Mouse (Mus musculus) activated CD4-positive, CD25-positive, alpha-beta regulatory T cell, adult 4 months (primary cell): Measurements from ENCODE around the gene Tdrd1. TPM values are rescaled to one million over a fixed set of nuclear protein-coding genes. Genes with fewer than 3 reads are reported as not detected.

ENCODE experiments used
- ATAC-seq: one replicate; pipeline ENCODE4 v1.8.0; 2017
- polyA plus RNA-seq, 2 experiments: library from polyadenylated mRNA; unstranded; fragments of 100-300 nt; shearing (Covaris generic); gene quantifications; one replicate each; pipeline ENCODE4 v1.2.1; 2017

Tdrd1 gene
- polyA plus RNA-seq, 2 experiments from 2014 or later, result not detected

DNA sequence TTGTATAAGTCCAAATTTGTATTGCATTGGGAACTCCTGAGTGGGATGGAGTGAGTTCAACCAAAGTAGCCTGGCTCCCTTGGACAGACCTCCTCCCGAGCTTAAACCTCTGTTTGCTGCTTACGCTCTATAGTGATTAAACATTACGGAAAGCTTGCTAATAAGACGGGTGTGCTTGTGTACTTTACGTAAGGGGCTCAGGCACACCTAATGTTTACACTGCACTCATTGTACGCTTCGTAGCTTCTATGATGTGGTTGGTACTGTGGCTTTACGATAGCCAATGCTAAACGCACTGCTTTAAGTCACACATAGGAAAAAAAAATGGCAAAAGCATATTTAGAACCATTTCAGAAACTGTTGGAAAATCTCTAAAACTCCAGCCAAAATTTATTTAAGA lies 3.3 kb downstream of the Tdrd1 start:
- no peak for ATAC-seq

DNA sequence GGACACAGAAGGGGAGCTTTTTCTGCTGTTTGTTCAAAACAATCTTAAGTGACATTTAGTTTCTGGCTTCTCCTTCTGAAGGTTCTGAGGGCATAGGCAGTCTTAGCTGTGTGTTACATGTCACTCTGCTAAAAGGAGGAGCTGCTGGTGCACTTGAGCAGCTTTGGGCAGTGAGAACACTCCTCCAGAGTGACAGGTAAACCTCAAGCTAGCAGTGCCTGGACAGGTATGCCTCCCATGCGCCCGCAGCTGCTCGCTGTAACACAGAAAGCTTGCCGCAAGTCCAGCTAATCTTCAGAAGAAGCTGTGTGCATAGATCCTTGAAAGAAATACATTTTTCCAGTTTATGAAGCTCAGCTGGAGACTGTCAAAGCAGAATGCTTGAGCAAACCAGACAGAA lies 4.2 kb downstream of the Tdrd1 start:
- ATAC-seq, result no peak

DNA sequence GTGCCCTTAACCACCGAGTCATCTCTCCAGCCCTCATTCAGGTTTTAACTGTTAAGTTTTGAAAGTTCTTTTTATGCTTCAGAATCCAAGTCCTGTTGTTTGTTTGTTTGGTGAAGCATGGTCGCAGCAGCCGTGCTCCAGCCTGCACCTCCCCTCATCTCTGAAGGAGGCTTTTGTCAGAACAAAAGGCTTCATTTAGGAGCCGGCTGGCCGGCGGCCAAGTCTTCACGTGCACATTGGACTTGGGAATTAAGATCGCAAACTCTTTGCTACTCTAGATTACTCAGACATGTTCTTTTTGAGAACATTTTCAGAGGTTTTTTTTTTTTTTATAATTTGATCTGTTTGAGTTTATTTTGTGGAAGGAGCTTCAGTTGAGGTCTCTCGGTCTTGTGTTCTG lies 9.3 kb downstream of the Tdrd1 start:
- no peak for ATAC-seq

DNA sequence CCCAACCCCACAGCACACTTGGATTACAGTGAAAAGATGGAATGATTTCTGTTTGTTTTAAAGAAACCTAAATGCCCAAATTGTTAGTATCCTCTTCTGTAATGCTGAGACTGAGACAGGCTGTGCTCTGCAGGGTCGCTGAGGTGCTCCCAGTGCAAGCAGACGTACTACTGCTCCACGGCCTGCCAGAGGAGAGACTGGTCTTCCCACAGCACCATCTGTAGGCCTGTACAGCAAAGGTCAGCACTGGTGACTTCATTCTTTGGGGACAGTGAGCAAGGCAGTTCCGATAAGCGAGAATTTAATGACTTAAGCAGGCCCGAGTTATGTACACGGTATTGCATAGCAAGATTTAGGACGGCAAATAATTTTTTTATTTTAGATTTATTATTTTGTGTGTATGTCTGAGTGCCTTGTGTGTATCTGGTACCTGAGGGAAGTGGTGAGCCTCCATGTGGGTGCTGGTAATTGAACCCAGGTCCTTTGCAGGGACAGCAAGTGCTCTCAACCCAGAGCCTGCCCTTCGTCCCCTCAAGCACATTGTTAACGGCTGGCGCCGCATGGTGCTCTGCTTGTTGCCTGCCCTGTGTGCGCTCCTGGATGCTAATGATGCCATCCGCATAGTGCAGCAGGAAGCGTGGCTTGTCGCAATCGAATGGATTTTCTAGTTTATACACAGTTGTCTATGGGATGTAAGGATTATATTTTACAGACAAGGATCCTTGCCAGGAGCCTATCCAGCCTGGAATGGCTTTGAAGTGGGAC lies 13.1 kb downstream of the Tdrd1 start:
- ATAC-seq, result no peak

DNA sequence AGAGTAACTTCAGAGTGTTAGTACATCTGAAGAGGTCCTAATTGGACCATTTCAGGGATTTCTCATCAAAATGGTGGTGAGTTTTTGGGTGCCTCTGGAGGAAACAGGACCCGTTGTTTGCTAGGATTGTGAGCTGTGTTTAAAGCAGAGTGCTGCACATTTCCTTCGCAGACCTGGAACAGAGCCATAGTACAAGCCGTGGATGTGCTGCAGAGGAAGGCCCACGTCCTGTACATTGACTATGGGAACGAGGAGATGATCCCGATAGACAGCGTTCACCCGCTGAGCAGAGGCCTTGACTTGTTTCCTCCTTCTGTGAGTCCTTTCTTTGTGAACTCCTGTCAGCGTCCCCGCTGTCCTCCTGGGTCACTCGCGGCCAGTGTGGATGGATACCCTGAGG lies 17.0 kb downstream of the Tdrd1 start:
- ATAC-seq, result no peak

DNA sequence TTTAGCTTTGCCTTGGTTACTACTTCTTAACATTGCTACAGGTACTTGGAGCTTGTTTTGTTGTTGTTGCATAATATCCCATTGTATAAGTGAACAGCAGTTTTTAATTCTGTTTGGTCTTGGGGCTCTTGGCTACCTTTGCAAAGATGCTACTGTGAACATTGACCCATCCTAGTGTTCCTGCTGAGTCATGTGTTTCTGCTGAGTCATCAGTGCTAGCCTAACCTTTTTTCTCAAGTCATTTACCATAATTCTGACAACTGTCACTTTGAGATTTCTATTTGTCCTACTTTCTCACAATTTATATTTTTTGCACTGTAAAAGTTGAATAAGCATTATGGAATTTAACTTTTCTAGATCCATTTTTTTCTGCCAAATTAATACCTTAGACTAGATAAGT lies 26.6 kb downstream of the Tdrd1 start:
- ATAC-seq, result no peak

DNA sequence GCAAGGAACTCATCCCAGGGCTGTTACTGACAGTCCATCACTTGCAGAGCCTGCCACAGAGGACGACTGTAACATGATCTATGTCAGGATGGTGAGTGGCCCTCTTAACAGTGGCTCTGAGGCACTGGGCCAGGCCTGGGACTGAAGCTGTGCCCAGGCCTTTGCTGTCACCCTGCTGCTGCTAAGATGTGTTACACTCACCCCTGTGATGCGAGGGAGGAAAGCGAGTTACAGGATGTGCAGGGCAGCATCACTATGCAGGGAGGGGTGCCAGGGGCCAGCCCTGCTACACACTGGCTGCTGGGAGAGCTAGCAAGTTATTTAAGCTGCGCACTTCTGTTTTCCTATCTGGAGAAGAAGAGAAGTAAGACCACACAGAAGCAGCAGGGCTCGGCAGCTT lies 30.4 kb downstream of the Tdrd1 start:
- no peak for ATAC-seq

DNA sequence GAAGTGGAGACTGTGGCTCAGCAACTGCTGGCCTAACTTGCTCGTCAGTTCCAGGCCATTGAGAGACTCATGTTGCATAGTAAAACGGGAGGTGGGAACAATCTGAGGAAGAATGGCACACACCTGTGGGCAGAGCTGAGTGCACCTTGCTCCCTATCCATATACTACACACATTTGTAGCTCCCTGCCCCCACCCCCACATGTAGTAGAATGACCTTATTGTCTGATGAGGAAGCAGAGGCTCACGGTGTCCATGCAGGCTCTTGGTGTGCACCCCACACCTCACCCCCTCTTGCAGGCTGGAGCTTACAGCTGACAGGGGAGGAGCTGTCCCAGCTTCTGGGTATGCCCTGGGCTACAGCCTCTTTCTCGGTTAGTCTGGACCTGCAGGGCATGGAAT lies 41.7 kb downstream of the Tdrd1 start:
- no peak for ATAC-seq

DNA sequence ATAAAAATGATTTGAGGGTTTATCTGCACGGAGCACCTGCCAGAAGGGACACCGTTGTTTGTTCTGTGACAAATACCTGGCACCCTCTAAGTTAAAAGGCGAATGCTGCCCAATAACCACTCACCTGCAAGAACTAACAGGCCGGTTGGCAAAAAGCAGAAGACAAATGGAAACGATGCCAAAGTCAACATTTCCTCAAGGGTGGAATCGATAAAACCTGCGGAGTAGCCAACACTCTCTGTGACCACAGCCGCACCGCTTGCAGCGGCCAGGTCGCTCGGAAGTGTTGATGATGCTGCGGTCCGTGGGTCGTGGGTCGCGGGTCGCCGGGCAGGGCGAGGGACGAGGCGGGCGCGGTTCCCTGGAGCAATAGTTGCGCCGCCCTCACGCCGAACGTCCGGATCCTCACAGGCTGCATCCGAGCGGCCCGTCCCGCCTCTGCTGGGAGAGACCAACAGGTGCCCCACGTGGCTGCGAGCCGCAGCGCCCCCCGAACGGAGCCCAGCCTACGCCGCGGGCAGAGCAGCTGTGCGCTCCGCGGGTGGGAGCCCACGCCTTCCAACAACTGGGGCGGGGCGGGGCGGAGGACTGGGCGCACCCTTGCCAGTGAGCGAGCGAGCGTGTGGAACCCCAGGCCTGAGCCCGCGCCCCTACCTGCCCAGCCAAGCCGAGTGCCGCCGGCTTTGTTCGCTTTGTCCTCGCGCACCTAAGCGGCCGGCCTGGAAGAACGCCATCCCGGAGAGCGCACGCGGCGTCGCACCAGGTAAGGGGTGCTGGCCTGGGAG lies 48.0 kb downstream of the Tdrd1 start, which contains the start of gene Vwa2:
Gene Vwa2 (plus strand): TSS at position 434 of the 785 bp plus-strand sequence.
- ATAC-seq, result no peak

DNA sequence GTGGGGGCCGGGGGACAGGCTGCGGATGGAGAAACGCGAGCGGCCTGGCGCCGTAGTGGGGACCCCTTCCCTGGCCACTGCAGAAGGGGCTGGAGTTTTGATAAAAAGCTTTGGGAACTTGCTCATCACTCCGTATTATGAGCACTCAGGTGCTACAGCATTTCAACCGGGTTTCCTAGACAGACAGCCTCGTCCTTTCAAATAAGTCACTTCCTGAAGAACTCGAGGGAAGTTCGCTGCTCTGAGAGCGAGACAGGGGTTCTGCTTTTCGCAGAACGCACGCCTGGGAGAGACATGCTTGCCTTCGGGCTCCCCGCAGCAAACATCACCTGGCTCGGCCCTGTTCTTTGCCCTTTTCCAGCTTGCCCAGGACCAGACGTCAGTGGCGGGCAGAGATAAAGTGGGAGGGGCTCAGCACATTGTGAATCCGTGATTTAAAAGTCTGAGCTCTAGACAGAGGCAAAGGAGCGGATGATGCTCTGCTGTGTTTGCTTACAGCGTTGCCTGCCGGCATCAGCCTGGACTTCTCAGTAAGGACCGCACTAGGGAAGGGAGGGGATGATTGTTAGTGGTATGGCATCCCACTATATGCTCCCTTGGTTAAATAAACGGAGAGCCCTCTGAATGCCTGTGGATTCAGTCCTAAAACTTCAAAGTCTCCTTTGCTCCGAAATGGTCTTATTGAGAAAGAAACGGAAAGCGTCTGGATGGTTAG lies 48.7 kb downstream of the Tdrd1 start:
- no peak for ATAC-seq

DNA sequence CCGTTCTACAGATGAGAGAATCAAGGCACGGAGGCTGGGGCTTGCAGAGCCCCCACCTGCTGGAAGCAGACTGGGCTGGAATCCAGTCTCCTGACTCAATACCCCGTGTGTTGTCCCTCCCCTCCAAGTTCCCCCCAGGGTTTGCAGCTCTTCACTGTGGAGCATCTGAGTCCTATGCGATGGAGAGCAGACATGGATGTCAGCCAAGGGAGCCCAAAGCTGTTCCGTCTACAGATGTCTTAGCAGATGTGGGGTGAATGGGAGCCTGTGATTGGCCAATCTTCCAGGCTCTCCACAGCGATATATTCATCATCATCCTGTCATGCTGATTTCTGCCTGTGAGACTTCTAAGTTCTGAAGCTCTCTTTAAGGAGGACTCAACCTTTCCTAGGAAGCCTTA lies 51.4 kb downstream of the Tdrd1 start:
- no peak for ATAC-seq

DNA sequence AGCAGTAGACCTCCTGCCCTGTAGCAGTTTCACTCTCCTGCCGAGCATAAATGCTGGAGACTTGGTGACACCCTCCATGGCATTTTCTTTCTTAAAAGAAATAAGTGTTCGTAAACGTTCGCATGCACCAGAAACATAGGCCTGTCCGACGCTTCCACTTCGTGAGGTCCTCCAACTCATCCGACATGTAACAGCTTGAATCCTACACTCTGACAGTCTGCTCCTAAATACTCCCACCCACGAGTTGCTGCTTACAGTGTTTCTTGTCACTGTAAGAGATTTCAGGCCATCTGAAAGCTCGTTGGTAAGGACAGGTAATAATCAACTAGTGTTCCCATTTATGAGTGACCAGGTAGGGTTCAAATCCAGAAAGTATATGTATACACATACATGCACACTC lies 61.9 kb downstream of the Tdrd1 start:
- ATAC-seq, result no peak

DNA sequence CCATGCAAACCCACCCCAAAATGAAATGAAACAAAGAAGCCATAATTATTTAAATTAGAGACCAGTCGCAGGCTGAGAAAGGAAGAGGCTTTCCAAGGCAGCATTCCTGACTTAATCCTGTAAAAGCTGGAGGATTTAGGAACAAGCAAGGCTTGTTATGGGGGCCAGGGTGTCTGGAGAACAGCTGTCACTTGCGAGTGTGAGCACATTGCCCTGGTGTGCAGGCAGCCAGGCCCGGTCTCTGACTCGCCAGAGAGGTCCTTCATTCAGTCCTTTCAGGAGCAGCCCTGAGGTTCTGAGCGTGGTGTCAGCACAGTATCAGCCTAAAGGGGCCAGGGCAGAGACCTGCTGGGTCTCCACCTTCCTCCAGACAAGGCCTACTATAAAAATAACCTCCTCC lies 62.6 kb downstream of the Tdrd1 start:
- ATAC-seq, result no peak

DNA sequence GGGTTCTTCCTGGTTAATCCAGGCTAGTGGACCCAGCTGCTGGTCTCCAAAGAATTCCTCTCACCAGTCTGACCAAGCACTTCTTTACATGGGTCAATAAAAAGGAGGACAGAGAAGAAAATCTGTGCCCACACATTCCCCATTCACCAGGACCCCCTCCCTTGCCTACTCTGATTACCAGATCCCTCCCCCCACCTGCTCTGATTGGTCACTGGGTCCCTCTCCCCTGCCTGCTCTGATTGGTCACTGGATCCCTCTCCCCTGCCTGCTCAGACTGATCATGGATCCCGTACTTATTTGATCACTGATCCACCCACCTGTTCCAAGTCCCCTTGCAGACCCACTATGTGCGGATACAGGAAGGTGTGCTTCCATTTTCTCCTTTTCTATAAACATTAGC lies 65.4 kb downstream of the Tdrd1 start:
- ATAC-seq, result no peak

DNA sequence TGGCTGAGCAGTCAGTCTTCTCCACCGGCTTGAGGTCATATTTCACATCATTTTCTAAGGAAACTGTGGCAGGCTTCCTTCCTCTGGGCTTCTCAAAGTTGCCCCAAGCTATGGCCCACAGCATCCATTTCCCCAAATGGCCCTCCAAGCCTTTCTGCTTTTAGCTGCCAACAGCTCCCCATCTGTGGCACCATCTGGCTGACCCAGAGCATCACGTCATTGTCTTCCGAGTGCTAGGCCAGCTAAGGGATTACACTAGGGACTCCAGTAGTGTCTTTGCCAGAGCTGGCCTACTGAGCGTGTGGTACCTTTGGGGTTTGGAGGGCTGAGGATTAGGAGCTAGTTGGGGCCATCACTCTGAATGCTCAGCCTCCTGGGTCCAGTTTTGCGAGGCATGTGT lies 66.6 kb downstream of the Tdrd1 start:
- no peak for ATAC-seq

DNA sequence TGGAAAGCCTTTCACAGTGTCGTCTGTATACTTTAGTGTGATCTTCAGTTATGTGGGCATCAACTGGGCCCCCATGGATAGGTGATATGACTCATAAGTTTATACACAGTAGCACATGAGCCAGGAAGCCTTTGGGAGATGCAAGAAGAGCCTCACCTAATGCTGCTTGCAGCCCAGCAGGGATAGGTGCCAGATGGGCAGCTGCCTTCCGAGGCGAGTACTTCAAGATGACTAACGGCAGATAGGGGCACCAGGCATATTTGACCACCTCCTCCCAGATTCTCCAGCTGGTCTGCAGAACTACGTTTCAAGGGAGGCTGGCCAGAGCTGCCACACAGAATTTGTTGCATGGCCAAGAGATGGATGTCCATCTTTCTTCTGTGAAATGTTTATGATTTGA lies 67.3 kb downstream of the Tdrd1 start:
- ATAC-seq, result no peak

DNA sequence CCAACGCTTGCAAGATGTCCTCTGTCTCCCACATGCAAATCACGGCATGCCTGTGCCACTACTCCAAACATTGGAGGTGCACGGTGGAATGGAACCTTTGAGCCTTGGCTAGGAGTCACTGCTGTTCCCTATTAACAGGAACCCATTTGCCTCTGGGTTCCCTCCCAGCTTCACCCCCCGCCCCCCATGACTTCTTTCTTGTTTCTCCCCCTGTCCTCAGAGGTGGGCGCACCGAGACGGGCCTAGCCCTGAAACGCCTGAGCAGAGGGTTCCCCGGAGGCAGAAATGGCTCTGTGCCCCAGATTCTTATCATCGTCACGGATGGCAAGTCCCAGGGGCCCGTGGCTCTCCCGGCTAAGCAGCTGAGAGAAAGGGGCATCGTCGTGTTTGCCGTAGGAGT lies 71.6 kb downstream of the Tdrd1 start:
- ATAC-seq, result no peak

DNA sequence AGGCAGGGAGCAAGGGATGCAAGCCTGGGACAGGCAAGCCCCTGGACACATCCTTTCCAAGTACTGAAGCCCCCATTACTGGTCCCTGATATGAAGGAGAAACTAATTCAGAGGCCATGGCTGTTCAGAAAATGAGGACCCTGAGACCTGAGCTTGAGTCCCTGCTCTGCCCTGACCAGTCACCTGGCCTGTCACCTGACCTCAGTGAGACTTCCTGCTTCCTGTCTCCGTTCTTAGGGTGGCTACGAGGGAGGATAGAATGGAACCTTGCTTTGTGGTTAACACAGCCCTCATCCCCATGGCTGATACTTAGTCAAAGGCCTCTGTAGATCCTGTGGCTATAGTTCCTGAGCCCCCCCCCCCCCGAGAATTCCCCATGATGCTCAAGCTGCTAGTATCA lies 78.1 kb downstream of the Tdrd1 start:
- ATAC-seq, result no peak

DNA sequence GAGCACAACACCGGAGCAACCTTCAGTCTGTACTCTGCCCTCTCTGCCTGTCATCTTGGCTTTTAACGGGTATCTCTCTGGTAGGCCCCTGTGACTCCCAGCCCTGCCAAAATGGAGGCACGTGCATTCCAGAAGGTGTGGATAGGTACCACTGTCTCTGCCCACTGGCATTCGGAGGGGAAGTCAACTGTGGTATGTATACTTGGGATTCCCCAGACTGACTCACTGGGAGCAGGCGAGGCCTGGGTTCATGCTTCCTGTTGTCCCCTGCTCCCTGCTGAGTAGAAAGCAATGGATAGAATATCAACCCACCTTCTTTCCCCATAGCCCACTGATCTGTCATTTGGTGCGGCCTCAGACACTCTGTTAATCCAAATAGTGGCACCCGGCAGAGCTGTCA lies 79.4 kb downstream of the Tdrd1 start:
- ATAC-seq, result no peak

DNA sequence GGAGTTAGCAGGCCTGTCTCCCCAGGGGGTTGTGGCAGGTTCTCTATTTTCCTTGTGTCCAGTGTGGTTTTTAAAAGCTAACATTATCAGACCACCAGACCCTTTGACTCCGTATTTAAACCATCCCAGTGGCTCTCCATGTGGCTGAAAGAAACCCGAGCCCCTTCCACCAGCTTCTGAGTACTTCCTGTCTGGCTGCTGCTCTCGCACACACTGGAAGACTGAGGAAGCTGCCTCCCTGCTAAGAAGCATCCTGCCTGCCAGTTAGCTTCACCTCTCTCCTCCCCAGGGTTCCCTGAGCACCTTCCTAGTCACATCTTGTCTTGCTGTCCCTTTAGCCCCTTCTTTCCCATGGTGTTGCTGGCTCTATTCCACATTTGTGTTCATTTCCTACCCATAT lies 81.8 kb downstream of the Tdrd1 start:
- no peak for ATAC-seq

DNA sequence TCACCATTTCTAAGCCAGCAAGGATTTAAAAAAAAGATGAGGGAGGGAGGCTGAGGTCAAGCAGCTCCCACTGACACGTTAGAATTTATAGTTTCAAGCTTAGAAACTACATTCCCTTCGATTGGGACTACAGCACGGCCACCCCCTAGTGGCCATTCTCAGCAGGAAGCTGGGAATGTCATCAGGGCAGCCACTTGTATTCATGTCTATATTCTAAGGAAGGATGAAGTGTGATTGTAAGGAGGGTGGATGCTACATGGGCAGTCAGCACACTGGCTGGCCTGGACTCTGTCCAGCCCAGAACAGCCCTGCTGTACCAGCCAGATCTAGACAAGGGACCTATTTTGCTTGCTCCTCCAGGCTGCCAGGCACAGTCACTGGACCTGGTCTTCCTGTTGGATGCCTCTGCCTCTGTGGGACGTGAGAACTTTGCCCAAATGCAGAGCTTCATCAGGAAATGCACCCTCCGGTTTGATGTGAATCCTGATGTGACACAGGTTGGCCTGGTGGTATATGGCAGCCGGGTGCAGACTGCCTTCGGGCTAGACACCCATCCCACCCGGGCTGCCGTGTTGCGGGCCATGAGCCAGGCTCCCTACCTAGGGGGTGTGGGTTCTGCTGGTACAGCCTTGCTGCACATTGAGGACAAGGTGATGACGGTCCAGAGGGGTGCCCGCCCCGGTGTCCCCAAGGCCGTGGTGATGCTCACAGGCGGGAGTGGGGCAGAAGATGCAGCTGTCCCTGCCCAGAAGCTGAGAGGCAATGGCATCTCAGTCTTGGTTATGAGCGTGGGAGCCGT lies 82.7 kb downstream of the Tdrd1 start:
- ATAC-seq, result no peak

DNA sequence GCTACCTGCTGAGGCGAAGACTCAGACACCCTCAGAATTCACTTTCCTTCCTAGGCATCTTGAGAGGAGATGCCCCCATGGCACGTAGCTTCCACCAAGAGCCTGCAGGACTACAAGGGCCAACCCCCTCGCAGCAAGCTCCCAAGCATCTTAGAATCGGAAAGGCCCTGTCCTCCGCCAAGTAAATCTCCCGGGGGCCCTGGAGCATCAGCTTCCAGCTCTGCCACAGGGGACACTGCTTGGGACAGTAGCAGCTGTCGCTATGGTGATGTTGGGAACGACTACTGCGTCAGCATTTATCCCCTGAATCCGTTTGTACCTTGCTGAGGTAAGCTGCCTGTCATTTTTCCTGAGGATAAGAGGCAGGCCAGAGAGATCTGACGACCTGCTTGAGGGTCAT lies 84.6 kb downstream of the Tdrd1 start:
- ATAC-seq, result no peak

DNA sequence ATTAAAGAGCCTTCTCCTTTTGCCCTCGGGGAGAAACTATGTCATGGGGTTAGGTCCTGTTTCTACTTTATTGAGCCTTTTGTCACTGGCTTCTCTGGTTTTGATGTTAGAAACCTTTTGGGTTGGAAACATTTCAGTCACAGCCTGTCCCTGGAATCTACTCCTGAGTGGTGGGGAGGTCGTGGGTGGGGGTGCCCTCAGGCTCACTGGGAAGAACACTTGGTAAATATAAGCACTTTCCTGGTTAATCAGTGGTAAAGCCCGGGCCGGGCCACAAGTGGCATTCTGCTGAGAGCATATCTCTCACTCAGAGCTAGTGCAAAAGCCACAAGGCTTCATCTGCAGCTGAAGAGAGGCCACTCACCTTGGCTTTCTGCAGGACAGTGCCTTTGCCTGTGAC lies 87.8 kb downstream of the Tdrd1 start:
- no peak for ATAC-seq
